Mouse (Mus musculus) stomach, embryonic 15.5 days (tissue): ENCODE measurements around the gene Gdi2. TPM values are rescaled to one million over a fixed set of nuclear protein-coding genes. Genes with fewer than 3 reads are reported as not detected.

Experiments used
- ATAC-seq: fragments of 200-750 bp; cut with Nextera tagmentation; 2 replicates; pipeline ENCODE4 v1.8.0; 2017; ENCODE audit warnings: low read depth, moderate number of reproducible peaks, moderate TSS enrichment; ENCODE audit not compliant: insufficient read depth, low FRiP score
- H3K27ac ChIP-seq: fragments of 300-500 bp; sonication (generic); 2 replicates; pipeline ENCODE4 v1.5.1; 2015; ENCODE audit warnings: mild to moderate bottlenecking, inconsistent platforms
- H3K27me3 ChIP-seq: fragments of 300-500 bp; sonication (generic); replicated peaks from 2 replicates; pipeline ENCODE4 v1.6.1; 2015; ENCODE audit warnings: inconsistent platforms
- H3K36me3 ChIP-seq: fragments of 300-500 bp; sonication (generic); 2 replicates; pipeline ENCODE4 v1.6.1; 2015; ENCODE audit warnings: inconsistent platforms
- H3K4me1 ChIP-seq: fragments of 300-500 bp; sonication (generic); 2 replicates; pipeline ENCODE4 v1.6.1; 2015; ENCODE audit warnings: inconsistent platforms
- H3K4me2 ChIP-seq: fragments of 300-500 bp; sonication (generic); 2 replicates; pipeline ENCODE4 v1.6.1; 2015; ENCODE audit warnings: mild to moderate bottlenecking, inconsistent platforms
- H3K4me3 ChIP-seq: fragments of 300-500 bp; sonication (generic); replicated peaks from 2 replicates; pipeline ENCODE4 v1.5.1; 2015; ENCODE audit warnings: inconsistent platforms
- H3K9ac ChIP-seq: fragments of 300-500 bp; sonication (generic); 2 replicates; pipeline ENCODE4 v1.6.1; 2015; ENCODE audit warnings: inconsistent platforms
- H3K9me3 ChIP-seq: fragments of 300-500 bp; sonication (generic); 2 replicates; pipeline ENCODE4 v1.6.1; 2016; ENCODE audit warnings: inconsistent platforms
- WGBS: fragments of 180-500 bp; shearing (Covaris S2); methylation state at CpG from one replicate; pipeline ENCODE4 v1.1.7; 2015; 5-methylcytosine and 5-hydroxymethylcytosine counted together
- polyA plus RNA-seq: library from polyadenylated mRNA; unstranded; fragments of >200 nt; fragmentation: Nextera tagmentation; extraction: Ambion mirVana; gene quantifications from 2 replicates; pipeline ENCODE4 v1.2.1, GENCODE M21; 2015

Gene Gdi2
- polyA plus RNA-seq, 1 experiment from 2014 or later = 402 TPM

- 47% methylated on average over 10 of the region's 10 CpGs for WGBS
- ATAC-seq = peak; percentile 47; the same call in 1 of the 2 replicates
- Histone ChIP-seq H3K4me1 (no peaks in the 10 kb centered on the region), H3K4me2 (0 out of 2 replicates have a peak overlapping the region, but pooled peaks have one; percentile 2), H3K9me3 (no peaks in the 10 kb centered on the region), H3K4me3 (no peak overlapping the region), H3K27me3 (no peaks in the 10 kb centered on the region), H3K9ac (no peak overlapping the region), H3K27ac (no peak overlapping the region), H3K36me3 (no peaks in the 10 kb centered on the region)
Observed at GRCm38 (mm10) chr13:3531692-3532320, 6.1 kb upstream of the Gdi2 start.

DNA sequence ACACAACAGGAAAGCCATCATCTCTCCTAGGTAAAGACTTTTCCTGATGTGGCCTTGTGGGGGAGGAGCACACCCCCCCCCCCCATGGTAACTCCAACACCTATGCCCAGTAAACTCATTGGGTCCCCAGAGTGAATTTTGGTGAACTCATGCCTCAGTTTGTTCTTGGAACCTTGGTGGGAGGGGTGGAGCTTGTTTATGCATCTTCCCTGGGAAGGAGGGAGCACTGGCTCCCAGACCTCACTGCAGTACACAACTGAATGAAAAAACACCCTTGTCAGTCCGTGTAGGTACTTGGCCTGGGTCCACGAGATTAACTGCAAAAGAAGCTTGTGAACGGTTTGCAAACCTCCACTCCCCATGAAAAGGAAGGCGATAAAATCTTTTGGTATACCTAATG is 5.4 kb upstream of the Gdi2 start:
- WGBS = 67% methylated on average over 4 of the region's 4 CpGs
- H3K9me3 ChIP-seq = no peaks in the 10 kb centered on the region
- no peak for ATAC-seq

DNA sequence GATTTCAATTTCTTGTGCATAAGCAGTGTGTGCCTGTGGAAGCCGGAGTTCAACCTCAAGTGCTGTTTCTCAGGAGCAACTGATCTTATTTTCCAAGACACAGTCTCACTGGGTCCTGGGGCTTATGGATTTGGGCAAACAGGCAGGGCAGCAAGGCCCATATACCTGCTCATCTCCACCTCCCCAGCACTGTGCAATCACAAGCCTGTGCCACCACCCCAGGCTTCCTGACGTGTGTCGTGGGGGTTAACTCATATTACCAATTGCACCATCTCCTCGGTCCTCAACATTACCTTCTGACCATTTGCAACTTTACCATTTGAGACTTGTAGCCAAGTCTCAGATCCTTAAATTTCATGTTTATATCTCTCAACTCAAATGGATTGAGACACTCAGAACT is 3.7 kb upstream of the Gdi2 start:
- Histone ChIP-seq H3K4me1 (0 out of 2 replicates have a peak, but pooled peaks cover 3% of the 10 kb centered on the region), H3K27ac (no peak overlapping the region), H3K9me3 (no peaks in the 10 kb centered on the region), H3K4me3 (no peak overlapping the region), H3K9ac (no peak overlapping the region), H3K4me2 (no peak overlapping the region), H3K27me3 (no peaks in the 10 kb centered on the region), H3K36me3 (no peaks in the 10 kb centered on the region)
- WGBS = 94% methylated on average over 4 of the region's 4 CpGs
- ATAC-seq = no peak

More for the DNA sequence above, 5.4 kb upstream of the Gdi2 start:
- H3K27me3 ChIP-seq = no peaks in the 10 kb centered on the region
- H3K27ac ChIP-seq = no peak overlapping the region
- H3K9ac ChIP-seq = no peak overlapping the region
- H3K4me1 ChIP-seq = 0 out of 2 replicates have a peak, but pooled peaks cover 3% of the 10 kb centered on the region
- H3K36me3 ChIP-seq = no peaks in the 10 kb centered on the region
- H3K4me2 ChIP-seq = 0 out of 2 replicates have a peak overlapping the region, but pooled peaks have one; percentile 2
- no peak overlapping the region for H3K4me3 ChIP-seq

GRCm38 (mm10) chr13:3538223-3538968 is 533 bp downstream of the Gdi2 start:
- H3K9me3 ChIP-seq = no peaks in the 10 kb centered on the region
- peak; percentile 42 for ATAC-seq
- peak overlapping the region; percentile 97 for H3K9ac ChIP-seq
- H3K36me3 ChIP-seq = no peaks in the 10 kb centered on the region
- H3K4me2 ChIP-seq = peak overlapping the region; percentile 71
- peaks cover 14% of the 10 kb centered on the region; the same call in 1 of the 2 replicates for H3K4me1 ChIP-seq
- under 1% methylated on average over 59 of the region's 59 CpGs for WGBS
- H3K27ac ChIP-seq = peak overlapping the region; percentile 99
- peak overlapping the region; percentile 99 for H3K4me3 ChIP-seq
- no peaks in the 10 kb centered on the region for H3K27me3 ChIP-seq

DNA sequence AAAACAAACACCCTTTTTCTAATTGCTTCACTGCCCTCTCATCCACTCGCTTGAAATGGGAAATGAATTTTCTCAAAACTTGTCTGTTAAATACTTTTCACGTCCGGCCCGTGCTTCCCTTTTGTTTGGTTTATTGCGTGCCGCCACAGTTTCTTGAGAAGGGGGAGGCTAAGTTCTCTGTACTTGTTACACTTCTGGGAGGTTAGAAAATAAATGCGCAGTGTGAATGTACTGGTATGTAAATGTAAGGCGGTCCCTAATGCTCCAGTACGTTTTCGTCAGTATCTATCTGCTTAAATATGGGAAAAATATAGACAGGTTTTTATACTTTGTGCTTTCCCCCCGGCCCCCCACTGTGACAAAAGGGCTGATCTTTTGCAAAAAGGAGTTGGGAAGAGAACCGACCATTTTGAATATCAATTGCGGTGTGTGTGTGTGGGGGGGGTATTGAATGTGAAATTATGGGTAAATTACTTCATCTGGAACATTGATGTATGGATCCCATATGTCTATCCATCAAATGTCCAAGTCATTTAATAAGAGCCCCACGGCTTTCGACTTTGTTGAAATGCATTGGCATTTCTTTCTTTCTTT is 1.2 kb downstream of the Gdi2 start:
- H3K4me1 ChIP-seq = peaks cover 14% of the 10 kb centered on the region; the same call in 1 of the 2 replicates
- H3K4me3 ChIP-seq = peak overlapping the region; percentile 99
- ATAC-seq = no peak
- 1% methylated on average over 15 of the region's 15 CpGs for WGBS
- H3K27me3 ChIP-seq = no peaks in the 10 kb centered on the region
- peak overlapping the region; percentile 71 for H3K4me2 ChIP-seq
- peak overlapping the region; percentile 99 for H3K27ac ChIP-seq
- no peaks in the 10 kb centered on the region for H3K36me3 ChIP-seq
- peak overlapping the region; percentile 97 for H3K9ac ChIP-seq
- H3K9me3 ChIP-seq = no peaks in the 10 kb centered on the region

DNA sequence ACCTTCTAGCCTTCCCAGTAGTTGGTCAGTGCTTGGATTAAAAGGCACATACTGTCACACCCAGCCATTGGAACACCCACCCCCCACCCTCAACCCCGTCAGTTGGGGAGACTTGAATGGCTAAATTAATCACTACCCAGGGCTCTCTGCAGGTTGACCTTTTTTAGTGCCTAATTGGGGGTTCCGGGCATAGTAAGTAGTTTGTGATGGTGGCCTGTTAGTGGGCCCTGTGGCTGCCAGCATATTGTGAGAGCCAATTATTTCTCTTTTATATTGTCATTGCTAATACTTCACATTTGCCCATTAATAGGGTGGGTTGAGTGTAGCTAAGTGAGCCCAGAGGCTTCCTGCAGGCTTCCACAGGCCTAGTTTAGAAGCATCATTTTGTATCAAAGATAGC is 2.3 kb downstream of the Gdi2 start:
- Histone ChIP-seq H3K9ac (no peak overlapping the region), H3K4me3 (no peak overlapping the region), H3K4me1 (peaks cover 14% of the 10 kb centered on the region; the same call in 1 of the 2 replicates), H3K4me2 (peak overlapping the region; percentile 71), H3K27me3 (no peaks in the 10 kb centered on the region), H3K27ac (no peak overlapping the region), H3K36me3 (no peaks in the 10 kb centered on the region), H3K9me3 (no peaks in the 10 kb centered on the region)
- no peak for ATAC-seq
- 42% methylated on average over 2 of the region's 2 CpGs for WGBS

DNA sequence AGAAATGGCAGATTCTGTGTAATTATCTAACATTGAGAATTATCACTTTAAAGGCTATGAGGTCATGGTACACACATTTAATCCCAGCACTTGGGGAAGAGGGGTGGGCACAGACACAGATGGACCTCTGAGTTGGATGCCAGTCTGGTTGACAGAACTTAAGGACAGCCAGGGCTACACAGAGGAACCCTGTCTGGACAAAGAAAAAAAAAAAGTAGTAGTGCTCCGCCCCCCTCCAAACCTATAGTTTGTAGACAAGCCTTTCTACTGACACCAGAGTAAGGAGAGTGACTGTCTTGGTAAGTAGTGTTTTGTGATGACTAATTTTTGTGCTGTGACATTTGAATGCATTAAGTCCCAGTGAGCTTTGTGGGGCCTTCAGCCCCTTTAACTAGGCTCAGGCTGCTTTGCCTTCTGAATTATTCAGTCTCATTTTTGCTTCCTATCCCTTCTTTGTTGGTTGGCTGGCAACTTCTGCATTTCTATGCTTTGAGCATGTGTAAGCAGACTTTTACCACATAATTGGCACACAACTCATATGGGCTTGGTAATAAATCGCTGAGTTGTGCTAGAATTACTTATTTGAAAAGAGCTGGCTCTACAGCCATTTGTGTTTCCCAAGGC is 3.4 kb downstream of the Gdi2 start:
- Histone ChIP-seq H3K9me3 (no peaks in the 10 kb centered on the region), H3K27ac (no peak overlapping the region), H3K4me3 (no peak overlapping the region), H3K9ac (no peak overlapping the region), H3K36me3 (no peaks in the 10 kb centered on the region), H3K4me2 (no peak overlapping the region), H3K27me3 (no peaks in the 10 kb centered on the region), H3K4me1 (peaks cover 14% of the 10 kb centered on the region; the same call in 1 of the 2 replicates)
- no peak for ATAC-seq
- 81% methylated on average over 2 of the region's 2 CpGs for WGBS

GRCm38 (mm10) chr13:3544077-3544874 is 6.4 kb downstream of the Gdi2 start:
- Histone ChIP-seq H3K9ac (no peak overlapping the region), H3K27ac (no peak overlapping the region), H3K4me3 (no peak overlapping the region), H3K4me2 (no peak overlapping the region), H3K36me3 (peaks cover 2% of the 10 kb centered on the region; the same call in 1 of the 2 replicates), H3K4me1 (peaks cover 10% of the 10 kb centered on the region; the same call in 1 of the 2 replicates), H3K9me3 (no peaks in the 10 kb centered on the region), H3K27me3 (no peaks in the 10 kb centered on the region)
- WGBS = 88% methylated on average over 4 of the region's 4 CpGs
- no peak for ATAC-seq

- Histone ChIP-seq H3K4me1 (peaks cover 7% of the 10 kb centered on the region; the same call in 1 of the 2 replicates), H3K4me2 (no peak overlapping the region), H3K27me3 (no peaks in the 10 kb centered on the region), H3K4me3 (no peak overlapping the region), H3K9ac (no peak overlapping the region), H3K27ac (no peak overlapping the region), H3K36me3 (peaks cover 2% of the 10 kb centered on the region; the same call in 1 of the 2 replicates), H3K9me3 (no peaks in the 10 kb centered on the region)
- 74% methylated on average over 5 of the region's 5 CpGs for WGBS
- ATAC-seq = peak; percentile 68; the same call in 1 of the 2 replicates
Observed at GRCm38 (mm10) chr13:3544925-3545324, 7.1 kb downstream of the Gdi2 start.

DNA sequence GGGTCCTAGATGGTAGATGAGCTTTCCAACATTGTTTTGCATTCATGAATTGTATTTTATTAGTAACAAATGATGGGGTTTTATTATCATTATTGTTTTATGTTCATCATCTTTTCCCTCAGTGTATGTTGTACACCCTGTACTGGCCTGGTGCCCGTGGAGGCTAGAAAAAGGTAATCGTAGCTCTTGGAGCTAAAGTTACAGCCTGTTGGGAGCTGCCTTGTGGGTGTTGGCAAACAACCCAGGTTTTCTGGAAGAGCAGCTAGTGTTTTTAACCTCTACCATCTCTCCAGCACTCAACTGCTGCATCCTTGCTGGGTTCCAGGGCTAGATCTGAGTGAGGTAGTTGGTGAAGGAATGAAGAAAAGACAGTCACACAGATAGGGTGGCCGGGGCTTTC is 9.5 kb downstream of the Gdi2 start:
- WGBS = 80% methylated on average over 3 of the region's 3 CpGs
- ATAC-seq = no peak
- Histone ChIP-seq H3K9me3 (no peaks in the 10 kb centered on the region), H3K27me3 (no peaks in the 10 kb centered on the region), H3K4me1 (no peaks in the 10 kb centered on the region), H3K4me2 (no peak overlapping the region), H3K27ac (no peak overlapping the region), H3K4me3 (no peak overlapping the region), H3K9ac (no peak overlapping the region), H3K36me3 (peaks cover 4% of the 10 kb centered on the region; the same call in 1 of the 2 replicates)

GRCm38 (mm10) chr13:3547856-3548255 is 10.0 kb downstream of the Gdi2 start:
- Histone ChIP-seq H3K27me3 (no peaks in the 10 kb centered on the region), H3K36me3 (peaks cover 8% of the 10 kb centered on the region; the same call in 1 of the 2 replicates), H3K9me3 (no peaks in the 10 kb centered on the region), H3K4me3 (no peak overlapping the region), H3K9ac (no peak overlapping the region), H3K4me2 (no peak overlapping the region), H3K27ac (no peak overlapping the region), H3K4me1 (no peaks in the 10 kb centered on the region)
- WGBS = 82% methylated on average over 6 of the region's 6 CpGs
- no peak for ATAC-seq
